In the genomic region with DNA sequence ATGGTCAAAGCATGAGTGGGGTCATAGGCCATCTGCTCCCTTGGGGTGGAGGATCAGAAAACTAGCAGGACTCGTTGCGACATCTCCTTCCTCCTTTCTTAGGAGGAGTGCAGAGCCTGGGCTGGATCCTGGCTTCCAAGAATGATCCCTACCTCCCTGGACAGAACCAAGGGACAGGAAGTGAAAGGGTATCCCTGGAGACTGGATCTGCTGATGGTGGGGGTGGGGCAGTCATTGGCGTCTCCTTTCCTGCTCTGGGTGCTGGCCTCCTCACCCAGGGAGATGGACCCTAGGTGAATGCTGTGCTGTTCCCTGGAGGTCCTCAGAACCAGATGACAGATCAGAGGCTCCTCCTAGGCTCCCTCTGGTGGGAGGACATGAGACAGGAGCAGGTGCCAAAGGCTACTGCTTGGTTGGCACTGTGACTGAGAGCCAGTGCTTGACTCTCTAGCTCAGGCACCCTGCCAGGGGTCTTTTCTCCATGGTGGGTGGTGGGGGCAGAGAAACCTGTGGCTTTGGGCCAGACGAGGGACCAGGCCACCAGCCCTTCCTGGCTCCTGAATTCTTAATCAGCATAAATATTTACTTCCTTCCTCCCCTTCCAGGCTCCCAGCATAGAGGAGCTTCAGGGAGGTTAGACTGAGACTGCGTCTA, we compare ENCODE assay signal across 8 mouse cellular contexts. TPM values are rescaled to one million over a fixed set of nuclear protein-coding genes. Genes with fewer than 3 reads are reported as not detected.
DNase-seq lines count a peak whose midpoint lies in the region; ATAC-seq and TF ChIP-seq lines count a peak whose summit lies in the region.

No protein-coding gene starts in this region.

- 14% methylated on average over 5 of the region's 5 CpGs for WGBS in intestine, embryonic 14.5 days
- 27% methylated on average over 5 of the region's 5 CpGs for WGBS in liver, embryonic 14.5 days (ENCODE audit: insufficient replicate concordance)
- WGBS in neural tube, embryonic 15.5 days = 44% methylated on average over 5 of the region's 5 CpGs

- no peak overlapping the region for H3K27ac ChIP-seq in bone marrow macrophage, adult 2 months (ENCODE audit: insufficient read depth, low read depth, low read length)
- H3K27ac ChIP-seq in intestine, embryonic 14.5 days (ENCODE audit: low read depth) = peak overlapping the region; percentile 5
- H3K27ac ChIP-seq in liver, embryonic 14.5 days = no peak overlapping the region
- peak overlapping the region; percentile 37; the same call in 1 of the 2 replicates for H3K27ac ChIP-seq in neural tube, embryonic 15.5 days (replicated peaks)

- no peak overlapping the region for H3K4me3 ChIP-seq in bone marrow macrophage, adult 2 months (ENCODE audit: insufficient read depth, low read length)
- no peak overlapping the region for H3K4me3 ChIP-seq in intestine, embryonic 14.5 days (ENCODE audit: low read depth, low read length)
- H3K4me3 ChIP-seq in liver, embryonic 14.5 days (ENCODE audit: insufficient read depth in 1 of 2, low read depth in 2 of 2, low read length in 2 of 2) = no peak overlapping the region
- no peak overlapping the region for H3K4me3 ChIP-seq in neural tube, embryonic 15.5 days (replicated peaks)

- H3K9me3 ChIP-seq in intestine, embryonic 14.5 days (ENCODE audit: control insufficient read depth, low read length) = no peaks in the 10 kb centered on the region
- H3K9me3 ChIP-seq in liver, embryonic 14.5 days (ENCODE audit: control insufficient read depth, low read length) = no peaks in the 10 kb centered on the region
- H3K9me3 ChIP-seq in neural tube, embryonic 15.5 days (replicated peaks) = no peaks in the 10 kb centered on the region

- no peak overlapping the region for H3K9ac ChIP-seq in intestine, embryonic 14.5 days (ENCODE audit: low read length)
- no peak overlapping the region for H3K9ac ChIP-seq in liver, embryonic 14.5 days (replicated peaks)
- no peak overlapping the region for H3K9ac ChIP-seq in neural tube, embryonic 15.5 days (replicated peaks)

- H3K27me3 ChIP-seq in intestine, embryonic 14.5 days (replicated peaks; ENCODE audit: control insufficient read depth, insufficient read depth, low read length) = no peaks in the 10 kb centered on the region
- H3K27me3 ChIP-seq in liver, embryonic 14.5 days (ENCODE audit: control insufficient read depth, insufficient read depth, low read length) = no peaks in the 10 kb centered on the region
- H3K27me3 ChIP-seq in neural tube, embryonic 15.5 days (replicated peaks) = no peaks in the 10 kb centered on the region

- H3K4me1 ChIP-seq in bone marrow macrophage, adult 2 months (ENCODE audit: control insufficient read depth, insufficient read depth, low read length) = peaks cover 14% of the 10 kb centered on the region
- peaks cover 60% of the 10 kb centered on the region for H3K4me1 ChIP-seq in intestine, embryonic 14.5 days (replicated peaks; ENCODE audit: control insufficient read depth, insufficient read depth, low read length)
- H3K4me1 ChIP-seq in liver, embryonic 14.5 days (replicated peaks; ENCODE audit: control insufficient read depth in 2 of 2, insufficient read depth in 2 of 2, low read length in 1 of 2) = peaks cover 0 to 27% of the 10 kb centered on the region in 2 experiments; a peak in 2 of 4 replicates
- peaks cover 65% of the 10 kb centered on the region for H3K4me1 ChIP-seq in neural tube, embryonic 15.5 days

- peaks cover 28% of the 10 kb centered on the region for H3K36me3 ChIP-seq in intestine, embryonic 14.5 days (ENCODE audit: control insufficient read depth, insufficient read depth, low read length)
- H3K36me3 ChIP-seq in liver, embryonic 14.5 days (replicated peaks; ENCODE audit: control insufficient read depth, insufficient read depth, low read depth) = no peaks in the 10 kb centered on the region
- H3K36me3 ChIP-seq in neural tube, embryonic 15.5 days = peaks cover 23% of the 10 kb centered on the region

- no peak overlapping the region for H3K4me2 ChIP-seq in intestine, embryonic 14.5 days (ENCODE audit: low read length)
- H3K4me2 ChIP-seq in liver, embryonic 14.5 days (ENCODE audit: low read depth) = no peak overlapping the region
- H3K4me2 ChIP-seq in neural tube, embryonic 15.5 days = no peak overlapping the region

- ATAC-seq in granulocyte monocyte progenitor cell, adult 5-6 weeks (replicated peaks; ENCODE audit: poor library complexity, severe bottlenecking) = peak; percentile 62
- no peak for ATAC-seq in intestine, embryonic 14.5 days (replicated peaks; ENCODE audit: low FRiP score, low TSS enrichment, low read depth)
- ATAC-seq in liver, embryonic 14.5 days (ENCODE audit: insufficient read depth) = no peak
- ATAC-seq in neural tube, embryonic 15.5 days (ENCODE audit: low FRiP score) = peak; percentile 11; the same call in 1 of the 2 replicates

- peak; percentile 56 for DNase-seq in cerebellum, adult 11-12 months
- no peak for DNase-seq in cerebellum, adult 11 months
- DNase-seq in intestine, embryonic 14.5 days (ENCODE audit: low spot score) = no peak
- no peak for DNase-seq in liver, embryonic 14.5 days (ENCODE audit: low read depth in 3 of 3, low spot score in 3 of 3)
- no peak for DNase-seq in spleen, postnatal 36 days (ENCODE audit: low spot score in 2 of 2)

- no peak for TF ChIP-seq POLR2A in bone marrow macrophage, adult 2 months (IDR thresholded peaks at IDR 0.05; ENCODE audit: borderline replicate concordance, low read depth, low read length)

- TF ChIP-seq EP300 in liver, embryonic 14.5 days (IDR thresholded peaks at IDR 0.05; ENCODE audit: low read depth) = no peak

- peak; percentile 46 for TF ChIP-seq CTCF in bone marrow macrophage, adult 2 months (IDR thresholded peaks at IDR 0.05; ENCODE audit: low read depth, low read length)
- TF ChIP-seq CTCF in liver, embryonic 14.5 days (IDR thresholded peaks at IDR 0.05; ENCODE audit: low read depth) = peak; percentile 73

RNA-seq across cellular contexts. Expression of gene Glis2, which starts 12.0 kb away (rescaled TPM):
- polyA plus RNA-seq in bone marrow macrophage, adult 2 months (2012; ENCODE audit: insufficient read depth, insufficient read length, missing spikeins) = 0.65 and 1.3 TPM in 2 replicates
- 2.1 and 2.8 TPM in 2 replicates for total RNA-seq in granulocyte monocyte progenitor cell, adult 5-6 weeks (2014; fragmentation: Nextera tagmentation)
- total RNA-seq in granulocyte monocyte progenitor cell, adult 5-6 weeks (2017) = 0.39 TPM in 1 of 2 replicates, not detected in the other
- 29.0 and 31.0 TPM in 2 replicates for polyA plus RNA-seq in intestine, embryonic 14.5 days (2014; fragmentation: Nextera tagmentation; extraction: Ambion mirVana)
- polyA plus RNA-seq in liver, embryonic 14.5 days (2012; rRNA removed) = 2.8 and 3.4 TPM in 2 replicates
- 1.7 and 2.7 TPM in 2 replicates for polyA plus RNA-seq in liver, embryonic 14.5 days (2014; fragmentation: Nextera tagmentation; extraction: Ambion mirVana)
- polyA plus RNA-seq in neural tube, embryonic 15.5 days (2015; fragmentation: Nextera tagmentation; extraction: Ambion mirVana) = 17.2 and 18.7 TPM in 2 replicates

RNA-seq across cellular contexts. Expression of gene Pam16, which starts 18.2 kb away (rescaled TPM):
- polyA plus RNA-seq in bone marrow macrophage, adult 2 months (2012; ENCODE audit: insufficient read depth, insufficient read length, missing spikeins) = 27.3 and 39.7 TPM in 2 replicates
- 42.3 and 113 TPM in 2 replicates for total RNA-seq in granulocyte monocyte progenitor cell, adult 5-6 weeks (2014; fragmentation: Nextera tagmentation)
- 45.2 and 50.0 TPM in 2 replicates for total RNA-seq in granulocyte monocyte progenitor cell, adult 5-6 weeks (2017)
- 80.5 and 85.9 TPM in 2 replicates for polyA plus RNA-seq in intestine, embryonic 14.5 days (2014; fragmentation: Nextera tagmentation; extraction: Ambion mirVana)
- polyA plus RNA-seq in liver, embryonic 14.5 days (2012; rRNA removed) = 24.1 and 41.3 TPM in 2 replicates
- 64.4 and 68.0 TPM in 2 replicates for polyA plus RNA-seq in liver, embryonic 14.5 days (2014; fragmentation: Nextera tagmentation; extraction: Ambion mirVana)
- 150 and 179 TPM in 2 replicates for polyA plus RNA-seq in neural tube, embryonic 15.5 days (2015; fragmentation: Nextera tagmentation; extraction: Ambion mirVana)

RNA-seq across cellular contexts. Expression of gene Vasn, which starts 33.2 kb away (rescaled TPM):
- polyA plus RNA-seq in bone marrow macrophage, adult 2 months (2012; ENCODE audit: insufficient read depth, insufficient read length, missing spikeins) = 1.5 TPM in 1 of 2 replicates, not detected in the other
- not detected in 2 replicates for total RNA-seq in granulocyte monocyte progenitor cell, adult 5-6 weeks (2014; fragmentation: Nextera tagmentation)
- total RNA-seq in granulocyte monocyte progenitor cell, adult 5-6 weeks (2017) = 0.67 TPM in 1 of 2 replicates, not detected in the other
- polyA plus RNA-seq in intestine, embryonic 14.5 days (2014; fragmentation: Nextera tagmentation; extraction: Ambion mirVana) = 15.9 and 17.1 TPM in 2 replicates
- polyA plus RNA-seq in liver, embryonic 14.5 days (2012; rRNA removed) = 2.5 and 2.9 TPM in 2 replicates
- polyA plus RNA-seq in liver, embryonic 14.5 days (2014; fragmentation: Nextera tagmentation; extraction: Ambion mirVana) = 1.2 TPM in 2 replicates
- 7.1 and 8.8 TPM in 2 replicates for polyA plus RNA-seq in neural tube, embryonic 15.5 days (2015; fragmentation: Nextera tagmentation; extraction: Ambion mirVana)

RNA-seq across cellular contexts. Expression of gene Dnaja3, which starts 33.2 kb away (rescaled TPM):
- 20.0 and 21.3 TPM in 2 replicates for polyA plus RNA-seq in bone marrow macrophage, adult 2 months (2012; ENCODE audit: insufficient read depth, insufficient read length, missing spikeins)
- 41.9 and 45.8 TPM in 2 replicates for total RNA-seq in granulocyte monocyte progenitor cell, adult 5-6 weeks (2014; fragmentation: Nextera tagmentation)
- total RNA-seq in granulocyte monocyte progenitor cell, adult 5-6 weeks (2017) = 60.9 and 66.4 TPM in 2 replicates
- 71.6 and 75.3 TPM in 2 replicates for polyA plus RNA-seq in intestine, embryonic 14.5 days (2014; fragmentation: Nextera tagmentation; extraction: Ambion mirVana)
- polyA plus RNA-seq in liver, embryonic 14.5 days (2012; rRNA removed) = 13.6 and 18.8 TPM in 2 replicates
- 34.1 and 37.3 TPM in 2 replicates for polyA plus RNA-seq in liver, embryonic 14.5 days (2014; fragmentation: Nextera tagmentation; extraction: Ambion mirVana)
- 68.6 and 71.0 TPM in 2 replicates for polyA plus RNA-seq in neural tube, embryonic 15.5 days (2015; fragmentation: Nextera tagmentation; extraction: Ambion mirVana)

RNA-seq across cellular contexts. Expression of gene Tfap4, which starts 46.9 kb away (rescaled TPM):
- polyA plus RNA-seq in bone marrow macrophage, adult 2 months (2012; ENCODE audit: insufficient read depth, insufficient read length, missing spikeins) = 7.1 and 8.0 TPM in 2 replicates
- total RNA-seq in granulocyte monocyte progenitor cell, adult 5-6 weeks (2014; fragmentation: Nextera tagmentation) = 34.8 and 46.6 TPM in 2 replicates
- total RNA-seq in granulocyte monocyte progenitor cell, adult 5-6 weeks (2017) = 36.4 and 47.6 TPM in 2 replicates
- polyA plus RNA-seq in intestine, embryonic 14.5 days (2014; fragmentation: Nextera tagmentation; extraction: Ambion mirVana) = 27.6 and 30.0 TPM in 2 replicates
- polyA plus RNA-seq in liver, embryonic 14.5 days (2012; rRNA removed) = 5.4 and 6.9 TPM in 2 replicates
- 4.6 and 4.8 TPM in 2 replicates for polyA plus RNA-seq in liver, embryonic 14.5 days (2014; fragmentation: Nextera tagmentation; extraction: Ambion mirVana)
- 8.6 and 12.3 TPM in 2 replicates for polyA plus RNA-seq in neural tube, embryonic 15.5 days (2015; fragmentation: Nextera tagmentation; extraction: Ambion mirVana)

Comparison
In these comparisons a context has a peak if more than half of its experiments do, and no peak if none do; other contexts are left out.
1. H3K27ac ChIP-seq: peak in intestine, embryonic 14.5 days (single experiment) and neural tube, embryonic 15.5 days (single experiment); none in bone marrow macrophage, adult 2 months (single experiment) and liver, embryonic 14.5 days (single experiment).
2. ATAC-seq: peak in granulocyte monocyte progenitor cell, adult 5-6 weeks (single experiment) and neural tube, embryonic 15.5 days (single experiment); none in intestine, embryonic 14.5 days (single experiment) and liver, embryonic 14.5 days (single experiment).